Mouse (Mus musculus) embryonic facial prominence, embryonic 14.5 days (tissue): ENCODE measurements at regions not wholly inside any gene's neighbourhood (a gene's known extent, or its start where the extent isn't known, plus 50 kb on each side); places are given as distances from the start of the nearest gene placed in this dataset.

ENCODE experiments used
- ATAC-seq: fragments of 200-750 bp; cut with Nextera tagmentation; 2 replicates; pipeline ENCODE4 v1.8.0; 2017; ENCODE audit warnings: low read depth, moderate number of reproducible peaks, moderate TSS enrichment
- DNase-seq: peaks from one replicate; pipeline ENCODE4 v3.0.0-alpha.2; 2015; ENCODE audit warnings: low spot score
- H3K27ac ChIP-seq: fragments of 300-500 bp; sonication (generic); replicated peaks from 2 replicates; pipeline ENCODE4 v1.5.1; 2014; ENCODE audit warnings: low read depth, mild to moderate bottlenecking, low read length, moderate library complexity
- H3K27me3 ChIP-seq: fragments of 300-500 bp; sonication (generic); replicated peaks from 2 replicates; pipeline ENCODE4 v1.6.1; 2014; ENCODE audit warnings: low read length; ENCODE audit not compliant: control insufficient read depth, insufficient read depth
- H3K36me3 ChIP-seq: fragments of 300-500 bp; sonication (generic); 2 replicates; pipeline ENCODE4 v1.6.1; 2014; ENCODE audit warnings: low read length, mixed read lengths; ENCODE audit not compliant: control insufficient read depth, insufficient read depth
- H3K4me1 ChIP-seq: fragments of 300-500 bp; sonication (generic); 2 replicates; pipeline ENCODE4 v1.6.1; 2014; ENCODE audit warnings: antibody characterized with exemption, low read length; ENCODE audit not compliant: control insufficient read depth, insufficient read depth
- H3K4me2 ChIP-seq: fragments of 300-500 bp; sonication (generic); 2 replicates; pipeline ENCODE4 v1.6.1; 2014; ENCODE audit warnings: low read depth, mild to moderate bottlenecking, low read length, moderate library complexity, mixed read lengths
- H3K4me3 ChIP-seq: fragments of 300-500 bp; sonication (generic); 2 replicates; pipeline ENCODE4 v1.5.1; 2014; ENCODE audit warnings: low read depth, mild to moderate bottlenecking, low read length
- H3K9ac ChIP-seq: fragments of 300-500 bp; sonication (generic); 2 replicates; pipeline ENCODE4 v1.6.1; 2014; ENCODE audit warnings: low read depth, mild to moderate bottlenecking, low read length, moderate library complexity, mixed read lengths
- H3K9me3 ChIP-seq: fragments of 300-500 bp; sonication (generic); 2 replicates; pipeline ENCODE4 v1.6.1; 2016; ENCODE audit warnings: low read length; ENCODE audit not compliant: control insufficient read depth
- WGBS: fragments of 180-500 bp; shearing (Covaris S2); extraction: QIAGEN DNeasy Blood & Tissue Kit; methylation state at CpG from one replicate; pipeline ENCODE4 v1.1.7; 2014; 5-methylcytosine and 5-hydroxymethylcytosine counted together

- DNase-seq (no peak), ATAC-seq (no peak)
- Histone ChIP-seq H3K9me3 (no peaks in the 10 kb centered on the region), H3K36me3 (no peaks in the 10 kb centered on the region), H3K9ac (no peak overlapping the region), H3K4me3 (no peak overlapping the region), H3K4me2 (no peak overlapping the region), H3K27me3 (no peaks in the 10 kb centered on the region), H3K27ac (no peak overlapping the region), H3K4me1 (no peaks in the 10 kb centered on the region)
- WGBS: 83% methylated on average over 1 of the region's 1 CpGs
Observed at GRCm38 (mm10) chr14:80789131-80789530, 805.2 kb downstream of the Olfm4 start.

- no peaks in the 10 kb centered on the region for H3K4me1 ChIP-seq
- H3K36me3 ChIP-seq: no peaks in the 10 kb centered on the region
- ATAC-seq (no peak), DNase-seq (no peak)
- H3K27me3 ChIP-seq: no peaks in the 10 kb centered on the region
- H3K9me3 ChIP-seq: no peaks in the 10 kb centered on the region
- WGBS: 81% methylated on average over 6 of the region's 6 CpGs
- no peak overlapping the region for H3K4me2 ChIP-seq
- H3K9ac ChIP-seq: no peak overlapping the region
- no peak overlapping the region for H3K27ac ChIP-seq
- no peak overlapping the region for H3K4me3 ChIP-seq
Observed at GRCm38 (mm10) chr14:80799370-80799959, 815.6 kb downstream of the Olfm4 start.

- ATAC-seq: no peak
- Histone ChIP-seq H3K4me1 (no peaks in the 10 kb centered on the region), H3K9me3 (no peaks in the 10 kb centered on the region), H3K27me3 (no peaks in the 10 kb centered on the region), H3K4me2 (no peak overlapping the region), H3K9ac (no peak overlapping the region), H3K4me3 (no peak overlapping the region), H3K36me3 (no peaks in the 10 kb centered on the region), H3K27ac (no peak overlapping the region)
- no peak for DNase-seq
- WGBS: 83% methylated on average over 3 of the region's 3 CpGs
Observed at GRCm38 (mm10) chr14:80830476-80830875, 846.6 kb downstream of the Olfm4 start.

DNA sequence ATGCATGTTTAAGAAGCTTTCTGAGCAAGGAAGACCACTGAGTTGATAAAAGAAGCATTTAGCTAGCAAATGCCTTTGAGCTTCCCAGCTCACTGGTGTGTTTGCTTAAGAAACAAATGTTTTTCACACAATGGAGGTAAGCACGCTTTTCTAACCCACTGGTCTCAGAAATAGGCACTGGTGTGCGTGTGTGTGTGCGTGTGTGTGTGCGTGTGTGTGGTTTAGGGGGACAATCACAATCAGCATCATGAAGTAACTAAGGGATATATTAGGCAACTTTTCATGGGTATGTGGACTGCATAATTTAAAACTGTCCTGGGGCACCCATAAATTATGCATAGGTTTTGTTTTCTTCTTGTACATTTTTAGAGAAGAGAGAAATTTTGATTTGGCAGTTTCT lies 860.7 kb downstream of the Olfm4 start:
- ATAC-seq (no peak), DNase-seq (no peak)
- H3K36me3 ChIP-seq: no peaks in the 10 kb centered on the region
- WGBS: 76% methylated on average over 4 of the region's 4 CpGs
- H3K9ac ChIP-seq: no peak overlapping the region
- peaks cover 4% of the 10 kb centered on the region; the same call in 1 of the 2 replicates for H3K27me3 ChIP-seq
- H3K4me2 ChIP-seq: no peak overlapping the region
- no peak overlapping the region for H3K4me3 ChIP-seq
- H3K27ac ChIP-seq: no peak overlapping the region
- no peaks in the 10 kb centered on the region for H3K9me3 ChIP-seq
- H3K4me1 ChIP-seq: no peaks in the 10 kb centered on the region

DNA sequence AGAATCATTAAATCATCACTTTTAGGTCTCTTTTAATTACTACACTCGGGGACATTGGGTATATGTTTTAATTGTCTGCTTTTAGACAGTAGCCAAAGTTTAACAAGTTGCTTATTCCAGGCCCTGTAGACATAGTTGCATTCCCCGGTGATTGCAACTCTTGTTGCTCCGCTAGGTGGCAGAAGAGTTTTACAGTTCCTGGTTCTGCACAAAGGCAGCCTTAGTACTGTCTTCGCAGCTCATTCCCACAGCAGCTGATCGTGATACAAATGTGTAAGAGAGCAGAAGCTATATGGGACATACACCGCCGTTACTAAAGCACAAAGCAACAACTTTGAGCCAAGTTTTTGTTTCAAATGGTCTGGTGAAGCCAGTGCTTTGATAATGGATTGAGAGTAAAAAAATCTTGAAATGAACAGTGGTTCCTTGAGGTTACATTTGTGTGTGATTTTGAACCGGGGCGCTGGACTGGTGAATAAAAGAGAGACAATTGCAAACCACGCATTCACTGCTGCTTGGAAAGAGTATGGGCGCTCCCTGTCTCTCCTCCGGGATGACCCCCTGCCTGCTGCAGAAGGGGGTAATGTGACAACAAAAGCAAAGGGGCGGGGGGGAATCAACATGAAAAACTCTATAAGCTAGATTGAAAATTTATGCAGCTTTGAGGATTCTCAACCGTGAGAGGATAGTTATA lies 861.8 kb downstream of the Olfm4 start:
- no peak overlapping the region for H3K27ac ChIP-seq
- no peaks in the 10 kb centered on the region for H3K9me3 ChIP-seq
- peak overlapping the region; percentile 35 for H3K4me2 ChIP-seq
- WGBS: 27% methylated on average over 14 of the region's 14 CpGs
- no peaks in the 10 kb centered on the region for H3K4me1 ChIP-seq
- ATAC-seq (peak; percentile 85), DNase-seq (peak; percentile 92)
- peaks cover 4% of the 10 kb centered on the region; the same call in 1 of the 2 replicates for H3K27me3 ChIP-seq
- H3K4me3 ChIP-seq: no peak overlapping the region
- no peaks in the 10 kb centered on the region for H3K36me3 ChIP-seq
- H3K9ac ChIP-seq: peak overlapping the region; percentile 10

DNA sequence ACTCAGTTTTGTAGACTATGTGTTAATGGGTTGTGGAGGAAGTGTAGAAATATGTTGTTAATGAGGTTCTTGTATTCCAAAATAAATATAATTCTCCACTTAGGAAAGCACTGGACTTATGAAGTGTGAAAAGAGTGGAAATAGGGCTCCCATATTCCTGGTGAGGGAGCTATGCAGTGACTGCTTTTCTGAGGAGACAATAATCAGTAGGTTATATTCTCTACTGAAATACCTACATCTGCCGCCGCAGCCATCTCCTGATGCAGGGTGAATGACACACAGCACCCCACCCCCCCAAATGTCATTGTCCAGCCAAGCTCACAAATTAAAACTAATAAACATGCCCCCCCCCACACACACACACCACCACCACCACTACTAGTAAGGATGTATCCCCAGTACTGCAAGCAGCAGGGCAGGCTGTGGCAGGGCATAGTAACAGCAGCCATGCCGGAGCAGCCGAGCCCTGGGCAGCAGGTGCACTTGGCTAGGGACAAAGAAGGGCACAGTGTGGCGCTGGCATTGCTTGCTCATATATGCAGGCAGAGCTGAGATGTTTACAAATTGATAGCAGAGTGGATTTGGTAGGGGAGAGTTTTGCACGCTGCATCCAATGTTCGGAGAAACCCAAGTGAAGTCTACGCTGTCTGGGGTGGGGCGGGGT lies 862.7 kb downstream of the Olfm4 start:
- H3K4me1 ChIP-seq: no peaks in the 10 kb centered on the region
- H3K27me3 ChIP-seq: peaks cover 4% of the 10 kb centered on the region; the same call in 1 of the 2 replicates
- no peak for ATAC-seq
- H3K9ac ChIP-seq: no peak overlapping the region
- H3K4me3 ChIP-seq: no peak overlapping the region
- H3K4me2 ChIP-seq: no peak overlapping the region
- no peaks in the 10 kb centered on the region for H3K9me3 ChIP-seq
- WGBS: 96% methylated on average over 9 of the region's 9 CpGs
- DNase-seq: no peak
- no peaks in the 10 kb centered on the region for H3K36me3 ChIP-seq
- H3K27ac ChIP-seq: no peak overlapping the region
